Mouse (Mus musculus): ENCODE results near the gene Haus2.

Gene Haus2

DNA sequence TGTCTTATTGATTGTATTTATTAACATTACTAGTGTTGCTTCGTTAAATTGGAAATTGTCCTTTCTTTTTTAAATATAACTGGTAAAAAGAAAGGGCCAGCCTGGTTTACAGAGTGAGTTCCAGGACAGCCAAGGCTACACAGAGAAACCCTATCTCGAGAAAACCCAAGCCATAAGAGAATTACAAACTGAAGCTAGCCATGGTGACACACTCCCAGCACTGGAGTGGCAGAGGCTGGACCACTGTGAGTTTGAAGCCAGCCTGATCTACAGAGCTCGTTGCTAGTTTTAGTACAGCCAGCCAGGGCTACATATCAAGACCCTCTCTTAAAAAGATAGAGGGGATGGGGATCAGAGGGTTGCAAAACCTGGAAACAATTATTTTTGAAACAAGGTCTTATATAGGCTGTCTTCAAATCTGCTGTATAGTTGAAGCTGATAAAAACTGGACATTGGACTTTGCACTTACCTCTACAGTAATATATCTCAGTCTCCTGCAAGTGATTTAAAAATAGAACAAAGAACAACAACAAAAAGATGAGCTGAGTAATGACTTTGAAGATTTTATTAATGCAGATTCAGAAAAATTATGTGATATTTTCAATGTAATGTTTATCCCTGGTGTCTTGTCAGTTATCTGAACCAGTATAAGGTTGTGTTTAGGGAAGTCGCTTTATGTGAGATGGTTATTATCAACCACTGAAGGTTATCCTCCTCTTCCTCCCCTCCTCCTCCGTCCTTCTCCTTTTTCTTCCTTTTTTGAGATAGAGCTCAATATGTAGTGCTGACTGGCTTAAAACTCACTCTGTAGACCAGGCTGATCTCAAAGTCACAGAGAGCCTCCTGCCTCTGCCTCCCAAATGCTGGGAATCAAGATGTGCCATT, 7.3 kb downstream of the Haus2 start:
- DNase-seq (ENCODE audit: low spot score), result no peak

DNA sequence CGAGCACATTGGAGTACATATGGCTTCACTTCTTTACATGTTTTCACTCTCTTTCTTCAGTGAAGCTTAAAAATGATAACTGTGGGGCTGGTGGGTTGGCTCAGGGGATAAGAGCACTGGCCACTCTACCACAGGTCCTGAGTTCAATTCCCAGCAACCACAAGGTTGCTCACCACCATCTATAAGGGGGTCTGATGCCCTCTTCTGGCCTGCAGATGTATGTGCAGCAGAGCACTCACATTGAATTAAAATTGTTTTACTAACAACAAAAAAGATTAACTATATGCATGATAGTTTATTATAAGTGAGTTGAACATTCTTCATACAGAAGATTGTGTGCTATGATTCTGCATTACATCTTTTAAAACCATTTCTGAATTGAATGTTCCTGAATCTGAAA, 10.4 kb downstream of the Haus2 start:
- no peak for DNase-seq (ENCODE audit: low spot score)

DNA sequence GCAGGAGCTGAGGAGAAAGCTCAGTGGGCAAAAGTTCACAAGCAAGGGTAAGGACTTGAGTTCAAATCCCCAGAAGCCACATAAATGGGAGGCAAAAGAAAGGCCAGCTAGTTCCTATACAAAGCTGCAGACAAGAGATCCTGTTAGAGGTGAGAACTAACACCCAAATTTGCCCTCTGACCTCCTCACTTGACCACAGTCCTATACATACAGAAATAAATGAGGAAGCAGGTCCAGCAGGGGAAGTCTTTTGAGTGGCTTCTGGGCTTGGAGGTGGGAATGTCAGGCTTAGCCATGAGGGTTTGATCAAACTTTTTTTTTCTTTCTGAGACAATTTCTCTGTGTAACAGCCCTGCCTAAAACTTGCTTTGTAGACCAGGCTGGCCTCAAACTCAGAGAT, 13.7 kb downstream of the Haus2 start:
- no peak for DNase-seq (ENCODE audit: low spot score)

DNA sequence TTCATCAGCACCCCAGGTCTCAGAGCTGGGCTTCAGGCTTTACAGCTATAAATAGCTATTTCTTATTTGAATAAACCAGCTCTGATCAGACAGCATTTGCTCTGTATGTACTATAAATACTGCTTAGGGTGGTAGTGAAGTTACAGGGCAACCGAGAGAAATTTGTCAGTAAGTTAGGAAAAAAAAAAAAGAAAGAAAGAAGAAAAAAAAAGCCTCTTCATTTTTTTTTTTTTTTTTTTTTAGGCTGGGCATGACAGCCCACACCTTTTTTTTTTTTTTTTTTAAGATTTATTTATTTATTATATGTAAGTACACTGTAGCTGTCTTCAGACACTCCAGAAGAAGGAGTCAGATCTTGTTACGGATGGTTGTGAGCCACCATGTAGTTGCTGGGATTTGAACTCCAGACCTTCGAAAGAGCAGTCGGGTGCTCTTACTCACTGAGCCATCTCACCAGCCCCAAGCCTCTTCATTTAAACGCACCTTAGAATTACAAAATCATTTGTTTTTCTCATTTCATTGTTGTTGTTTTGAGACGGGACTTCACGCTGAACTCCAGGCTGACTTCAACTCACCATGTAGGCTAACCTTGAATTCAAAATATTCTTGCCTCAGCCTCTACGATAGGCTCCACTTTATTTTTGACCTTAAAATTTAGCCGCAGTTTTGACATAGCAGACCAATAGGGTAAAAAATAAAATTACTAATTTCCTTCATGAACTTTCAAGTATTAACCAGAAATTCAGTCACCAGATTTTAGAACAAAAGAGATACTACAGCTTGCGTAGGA, 19.1 kb downstream of the Haus2 start:
- no peak for DNase-seq (ENCODE audit: low spot score)

DNA sequence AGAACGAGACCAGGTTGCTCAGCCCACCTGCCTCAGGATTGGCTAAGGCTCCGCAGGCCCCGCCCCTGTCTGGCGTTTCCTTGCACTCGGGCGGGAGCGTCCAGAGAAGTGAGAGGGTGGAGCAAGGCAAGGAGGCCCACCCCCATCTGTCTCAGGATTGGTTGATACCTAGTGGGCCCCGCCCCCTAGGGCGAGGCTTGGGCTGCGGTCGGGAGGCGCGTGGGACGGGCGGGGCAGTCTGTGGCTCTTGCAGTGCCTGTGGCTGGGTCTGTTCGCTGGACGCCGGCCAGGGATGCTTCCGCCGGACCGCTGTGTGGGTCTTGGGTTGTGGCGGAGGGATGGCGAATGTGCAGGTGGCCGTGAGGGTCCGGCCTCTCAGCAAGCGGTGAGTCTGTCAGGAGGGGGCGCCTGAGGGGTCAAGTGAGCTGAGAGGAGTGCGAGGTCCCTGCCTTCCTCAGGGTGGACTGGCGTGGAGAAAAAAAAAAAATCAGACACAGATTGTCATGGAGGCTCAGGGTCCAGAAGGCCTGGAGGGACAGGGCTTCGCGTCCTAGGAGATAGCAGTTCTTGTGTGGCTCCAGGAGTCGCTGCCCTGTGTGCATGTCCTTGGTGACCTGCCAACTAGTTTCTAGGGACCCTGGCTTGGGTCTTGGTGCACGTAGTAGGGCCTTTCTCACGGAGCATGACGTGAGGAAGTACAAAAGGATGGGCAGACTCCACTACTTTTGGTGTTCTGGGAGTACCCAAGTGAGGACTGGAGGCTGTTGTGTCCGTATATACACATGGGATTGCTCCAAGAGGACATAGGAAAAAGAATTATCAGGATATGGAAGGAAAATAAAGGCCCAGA, 19.9 kb downstream of the Haus2 start, which contains the start of gene Stard9:
TSS of gene Stard9 (plus strand) at position 236 of the 850 bp plus-strand sequence.
- peak; percentile 99 for DNase-seq (ENCODE audit: low spot score)

DNA sequence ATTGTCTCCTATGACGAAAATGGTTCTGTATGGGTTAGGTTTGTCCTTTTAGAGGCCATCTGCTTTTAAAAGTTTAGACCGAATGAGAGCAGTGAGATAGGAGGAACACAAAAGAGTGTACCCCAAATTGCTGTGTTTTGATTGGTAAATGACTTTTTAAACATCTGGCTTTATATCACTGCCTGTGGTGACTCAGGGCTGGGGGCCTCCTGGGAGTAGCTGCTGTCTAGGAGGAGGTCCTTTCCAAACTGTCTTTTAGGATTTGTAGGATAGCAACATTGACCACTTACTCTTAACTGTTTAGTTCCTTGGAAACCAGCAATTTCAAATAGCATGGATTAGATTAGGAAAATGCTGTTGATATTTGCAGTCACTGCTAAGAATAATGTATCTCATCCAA, 21.1 kb downstream of the Haus2 start:
- DNase-seq (ENCODE audit: low spot score), result no peak

DNA sequence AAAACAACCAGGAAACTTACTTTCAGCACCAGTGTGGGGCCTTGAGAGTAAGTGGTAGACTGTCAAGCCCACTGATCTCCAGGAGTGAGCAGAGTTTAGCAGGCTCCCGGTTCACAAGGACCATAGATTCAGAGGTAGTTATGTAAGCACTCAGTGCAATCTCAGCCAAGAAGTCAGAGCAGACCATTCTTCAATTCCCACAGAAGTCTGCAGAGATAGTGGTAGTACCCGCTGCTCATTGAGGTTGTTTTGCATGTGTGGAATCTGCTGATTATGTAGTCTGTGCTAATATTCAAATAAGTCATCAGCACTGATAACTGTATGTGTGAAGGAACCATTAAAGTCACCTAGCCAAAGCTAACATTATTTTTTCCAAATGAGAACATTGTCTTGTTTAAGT, 21.5 kb downstream of the Haus2 start:
- no peak for DNase-seq (ENCODE audit: low spot score)

DNA sequence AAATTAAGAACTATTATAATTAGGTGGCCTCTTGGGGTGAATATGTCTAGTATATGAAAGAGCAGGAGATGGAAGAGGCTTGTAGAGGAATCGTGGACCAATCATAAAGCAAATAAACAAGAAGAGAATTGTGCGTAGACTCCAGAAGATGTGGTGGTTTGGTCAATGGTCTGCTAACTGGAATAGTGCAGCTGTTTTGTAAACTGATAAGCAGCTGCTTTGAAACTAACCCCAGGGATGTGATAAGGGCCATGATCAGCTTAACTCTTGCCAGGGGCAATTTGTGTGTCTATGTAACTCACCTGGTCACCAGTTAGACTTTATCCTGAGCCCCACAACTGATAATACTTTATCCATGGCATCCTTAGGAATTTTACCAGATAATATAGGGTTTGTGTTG, 22.3 kb downstream of the Haus2 start:
- no peak for DNase-seq (ENCODE audit: low spot score)

DNA sequence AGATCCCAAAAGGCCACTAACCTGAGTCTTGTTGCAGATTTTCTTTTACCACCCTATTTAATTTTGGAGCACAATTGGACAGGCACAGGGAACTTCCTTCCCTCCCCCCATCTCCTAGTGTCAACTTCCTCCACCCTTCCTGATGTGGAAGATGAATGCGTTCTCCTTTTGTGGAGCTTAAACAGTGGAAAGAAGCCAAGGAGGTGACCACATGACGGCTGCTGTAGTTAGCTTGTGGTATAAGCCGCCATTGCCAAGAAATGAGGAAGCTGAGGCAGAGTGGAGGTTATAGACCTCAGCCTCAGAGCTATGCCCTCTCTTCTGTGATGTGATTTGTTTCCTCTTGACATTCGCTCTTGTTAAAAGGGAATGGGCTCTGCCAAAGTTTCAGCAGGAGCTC, 22.8 kb downstream of the Haus2 start:
- peak; percentile 42 for DNase-seq (ENCODE audit: low spot score)

DNA sequence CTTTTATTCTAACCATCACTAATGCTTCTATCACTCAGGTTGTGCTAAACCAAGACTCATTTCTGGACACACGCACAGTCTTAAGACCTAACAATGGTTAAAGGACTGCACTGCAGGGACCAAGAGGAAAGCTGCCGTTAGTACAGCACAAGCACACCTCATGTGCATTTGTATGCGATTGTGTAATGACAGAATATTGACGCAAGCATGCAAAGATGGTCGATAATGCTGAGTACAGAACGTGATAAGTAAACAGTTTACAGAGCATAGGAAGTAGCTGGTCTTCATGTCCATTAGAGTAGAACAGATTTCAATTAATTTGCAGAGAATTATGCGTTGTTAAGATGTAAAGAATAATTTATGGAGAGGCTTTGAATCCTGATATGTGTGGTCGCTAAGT, 31.7 kb downstream of the Haus2 start:
- no peak for DNase-seq (ENCODE audit: low spot score)

DNA sequence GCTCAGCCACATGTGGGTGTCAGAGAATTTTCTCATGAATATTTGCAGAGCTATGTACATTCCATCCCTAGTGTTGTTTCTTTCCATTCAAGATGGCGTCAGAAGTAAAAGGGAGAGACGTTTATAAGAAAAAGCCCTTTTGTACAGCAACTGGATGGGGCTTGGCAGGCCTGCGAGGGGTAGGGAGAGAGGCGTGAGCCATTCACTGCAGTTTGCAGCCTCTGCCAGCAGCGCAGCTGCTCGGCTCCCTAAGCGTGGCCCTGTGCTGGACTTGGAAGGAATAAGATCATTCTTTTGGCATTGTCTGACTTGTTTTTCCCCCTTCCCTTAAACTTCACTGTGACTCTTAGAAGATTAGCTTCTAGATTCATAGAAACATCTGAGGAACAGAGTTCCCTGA, 34.7 kb downstream of the Haus2 start:
- DNase-seq (ENCODE audit: low spot score), result peak; percentile 36

DNA sequence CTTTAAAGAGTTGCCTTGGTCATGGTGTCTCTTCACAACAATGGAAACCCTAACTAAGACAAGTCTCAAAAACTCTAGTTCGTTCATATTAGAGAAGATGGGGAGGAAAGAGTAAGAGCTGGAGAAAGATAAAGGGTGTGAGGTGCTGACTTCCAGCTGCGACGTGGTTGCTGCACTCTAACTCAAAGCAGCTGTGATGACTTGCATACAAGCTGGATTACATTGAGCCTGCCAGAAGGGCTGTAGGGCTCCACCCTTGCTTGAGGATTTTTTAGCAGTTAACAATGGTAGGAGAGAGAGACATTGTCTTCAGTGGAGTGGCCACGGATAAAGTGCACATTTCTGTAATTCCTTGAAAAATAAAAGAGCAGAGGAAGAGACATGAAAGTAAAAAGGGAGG, 37.6 kb downstream of the Haus2 start:
- DNase-seq (ENCODE audit: low spot score), result no peak

DNA sequence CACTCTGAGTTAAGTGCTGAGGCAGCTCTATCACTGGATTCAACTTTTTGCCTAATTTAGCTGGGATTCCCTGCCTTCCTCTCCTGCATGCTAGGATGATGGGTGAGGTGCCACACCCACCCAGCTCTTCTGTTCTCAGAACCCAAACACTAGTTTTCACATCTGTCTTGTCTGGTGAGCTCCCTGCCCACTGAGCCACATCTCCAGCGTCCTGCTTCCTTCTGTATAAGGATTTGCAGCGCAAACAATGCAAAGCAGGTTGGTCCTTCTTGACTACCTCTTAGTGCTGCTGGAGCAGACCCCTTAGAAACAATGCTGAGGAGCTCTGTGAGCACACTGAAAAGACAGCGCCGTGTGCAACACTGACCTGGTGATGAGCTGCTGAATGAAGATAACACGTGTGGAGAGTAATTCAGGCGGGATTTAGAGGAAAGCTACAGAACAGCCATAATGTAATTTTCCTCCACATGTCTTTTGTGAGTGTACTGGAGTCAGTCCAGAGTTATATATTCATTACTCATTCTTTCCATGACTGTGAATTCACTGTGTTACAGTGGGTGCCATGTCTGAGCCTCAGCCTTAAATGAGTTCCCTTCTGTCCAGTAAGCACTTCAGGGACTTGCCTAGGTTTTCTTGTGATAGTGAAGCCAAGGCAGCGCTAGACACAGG, 43.2 kb downstream of the Haus2 start:
- DNase-seq (ENCODE audit: low spot score), result no peak

DNA sequence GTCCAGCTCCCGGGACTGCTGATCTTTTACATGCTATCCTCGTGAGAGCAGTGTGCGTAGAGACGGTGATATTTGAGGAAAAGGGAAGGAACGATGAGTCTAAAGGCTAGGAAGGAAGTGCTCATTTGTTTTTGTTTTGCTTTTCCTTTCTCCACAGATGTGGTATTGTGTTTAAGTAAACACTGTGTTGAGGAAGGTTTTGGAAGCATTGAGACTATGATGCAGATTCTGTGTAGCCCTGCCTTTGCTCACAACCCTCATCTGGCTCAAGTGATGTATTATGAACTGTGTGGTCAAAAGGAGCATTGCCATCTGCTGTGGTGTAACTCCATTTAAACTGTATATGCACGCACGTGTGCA, 43.7 kb downstream of the Haus2 start:
- DNase-seq (ENCODE audit: low spot score), result no peak

DNA sequence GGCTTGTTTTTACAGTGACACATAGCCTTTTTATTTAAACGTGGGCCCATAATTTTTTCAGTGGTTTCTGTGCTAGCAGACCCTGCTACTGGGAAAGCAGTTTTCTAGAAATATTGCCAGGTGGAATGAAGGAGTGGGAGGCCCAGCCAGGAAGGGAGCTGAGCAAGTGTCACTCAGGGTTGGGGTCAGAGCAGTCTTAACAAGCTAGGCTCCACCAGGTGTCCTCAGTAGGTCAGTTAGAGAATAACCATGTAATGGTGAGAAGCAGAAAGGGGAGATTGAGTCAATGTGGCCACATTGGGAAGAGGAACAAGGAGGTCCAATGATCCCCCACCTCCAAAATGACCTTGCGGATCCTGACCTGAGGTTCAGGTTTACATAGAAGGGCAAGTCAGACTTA, 45.5 kb downstream of the Haus2 start:
- DNase-seq (ENCODE audit: low spot score), result no peak

DNA sequence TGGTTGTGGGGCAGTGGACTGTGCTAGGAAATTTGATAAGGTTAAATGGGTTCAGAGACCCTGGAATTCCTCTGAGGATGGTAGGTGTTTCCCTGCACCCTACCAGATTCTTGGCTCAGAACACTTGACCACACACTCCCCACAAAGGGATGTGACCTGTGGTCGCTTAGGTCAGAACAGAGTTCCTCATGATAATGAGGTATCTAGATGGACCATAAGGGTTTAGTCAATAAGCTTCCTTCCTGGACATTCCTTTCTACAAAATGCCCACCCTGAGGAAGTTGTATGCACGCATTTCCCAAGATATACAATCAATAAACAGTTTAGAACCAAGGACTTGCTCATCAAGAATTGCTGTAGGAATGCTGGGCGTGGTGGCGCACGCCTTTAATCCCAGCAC, 46.7 kb downstream of the Haus2 start:
- DNase-seq (ENCODE audit: low spot score), result no peak

DNA sequence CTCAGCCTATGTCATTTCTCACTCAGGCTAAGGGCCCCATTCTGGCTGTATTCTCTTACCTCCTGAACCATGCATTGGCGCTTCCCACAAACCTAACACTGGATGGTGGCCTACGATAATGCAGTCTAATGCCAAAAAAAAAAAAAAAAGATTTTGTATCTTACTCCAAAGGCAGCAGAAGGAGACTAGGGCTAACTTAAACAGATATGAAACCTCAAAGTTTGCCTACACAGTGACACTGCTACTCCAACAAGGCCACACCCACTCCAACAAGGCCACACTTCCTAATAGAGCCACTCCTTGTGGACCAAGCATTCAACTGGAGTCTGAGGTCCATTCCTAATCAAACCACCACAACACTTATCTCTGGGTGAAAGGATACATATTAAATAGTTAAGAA, 47.5 kb downstream of the Haus2 start:
- DNase-seq (ENCODE audit: low spot score), result no peak

DNA sequence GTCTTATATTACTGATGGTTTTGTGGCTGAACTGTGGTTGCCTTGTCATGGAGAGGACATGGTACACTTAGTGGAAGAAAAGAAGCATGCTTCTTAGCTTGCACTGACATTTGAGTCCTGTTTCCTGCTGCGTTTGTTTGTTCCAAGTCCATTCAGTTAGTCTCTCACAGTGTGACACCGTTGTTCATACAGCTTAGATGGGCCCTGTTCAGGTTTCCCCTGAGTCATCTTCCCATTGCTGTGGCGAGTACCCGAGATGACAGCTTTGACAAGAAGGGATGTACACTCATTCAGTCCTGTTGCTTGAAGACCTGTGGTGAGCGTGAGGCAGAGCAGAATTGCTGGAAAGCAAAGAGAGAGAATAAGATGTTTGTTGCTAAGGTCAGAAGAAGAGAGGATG, 49.3 kb downstream of the Haus2 start:
- DNase-seq (ENCODE audit: low spot score), result no peak

DNA sequence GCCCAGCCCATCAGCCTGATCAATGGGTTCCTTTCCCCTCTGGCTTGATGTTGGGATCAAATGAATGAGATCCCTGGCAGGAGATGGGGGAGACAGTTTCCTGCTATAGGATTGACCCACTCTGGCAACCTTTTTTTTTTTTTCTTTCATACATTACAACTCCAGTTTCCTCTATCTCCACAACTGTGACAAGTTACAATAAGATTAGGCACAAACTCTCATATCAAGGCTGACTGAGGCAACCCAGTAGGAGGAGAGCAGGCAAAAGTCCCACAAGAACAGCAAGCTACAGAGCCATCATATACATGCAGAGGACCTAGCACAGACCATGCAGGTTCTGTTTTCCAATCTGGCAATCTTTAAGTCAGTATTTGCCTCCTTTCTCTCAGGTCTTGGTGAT, 50.1 kb downstream of the Haus2 start:
- DNase-seq (ENCODE audit: low spot score), result no peak

DNA sequence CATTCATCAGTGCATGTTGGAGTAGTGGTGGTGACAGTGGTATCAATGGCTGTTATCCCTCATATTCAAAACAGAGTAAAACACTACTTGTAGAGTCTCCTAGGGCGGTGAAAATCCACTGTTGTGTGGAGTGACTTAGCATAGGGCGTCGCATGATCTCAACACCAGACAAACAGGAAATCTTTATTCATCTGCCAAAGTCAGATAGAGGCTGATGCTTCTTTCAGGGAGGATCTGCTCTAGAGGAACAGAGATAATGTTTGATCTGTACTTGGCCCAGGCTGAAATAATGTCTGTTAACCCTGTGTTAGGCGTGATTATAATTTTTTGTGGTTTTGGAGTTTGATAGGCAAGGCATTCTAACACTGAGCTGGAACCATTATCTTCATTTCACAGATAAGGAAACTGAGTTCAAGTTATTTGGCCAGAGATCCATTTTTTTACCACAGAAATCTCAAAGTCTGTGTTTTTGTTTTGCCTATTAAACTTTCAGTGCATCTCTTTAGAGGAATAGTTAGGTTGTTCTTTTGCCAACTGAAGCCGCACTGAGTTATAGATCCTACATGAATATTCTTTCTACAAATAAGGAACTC, 51.4 kb downstream of the Haus2 start:
- no peak for DNase-seq (ENCODE audit: low spot score)

DNA sequence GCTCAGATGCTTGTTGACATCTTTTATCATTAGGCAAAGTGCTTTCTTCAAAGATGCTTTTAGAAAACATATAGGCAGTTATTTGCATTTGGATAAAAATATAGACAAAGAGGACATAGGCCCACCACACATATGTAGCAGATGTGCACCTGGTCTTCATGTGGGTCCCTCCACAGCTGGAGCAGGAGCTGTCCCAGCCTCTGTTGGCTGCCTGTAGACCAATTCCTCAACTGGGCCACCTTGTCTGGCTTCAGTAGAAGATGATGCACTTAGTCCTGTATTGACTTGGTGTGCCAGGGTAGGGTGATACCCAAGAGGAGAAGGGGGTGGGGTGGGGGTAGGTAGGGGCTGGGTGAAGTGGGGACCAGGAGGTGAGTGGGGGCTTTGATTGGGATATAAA, 53.6 kb downstream of the Haus2 start:
- DNase-seq (ENCODE audit: low spot score), result no peak

All from layer of hippocampus, adult 11-12 months (tissue).